Mouse (Mus musculus): ENCODE measurements at regions not wholly inside any gene's neighbourhood (a gene's known extent, or its start where the extent isn't known, plus 50 kb on each side); places are given as distances from the start of the nearest gene placed in this dataset.

DNA sequence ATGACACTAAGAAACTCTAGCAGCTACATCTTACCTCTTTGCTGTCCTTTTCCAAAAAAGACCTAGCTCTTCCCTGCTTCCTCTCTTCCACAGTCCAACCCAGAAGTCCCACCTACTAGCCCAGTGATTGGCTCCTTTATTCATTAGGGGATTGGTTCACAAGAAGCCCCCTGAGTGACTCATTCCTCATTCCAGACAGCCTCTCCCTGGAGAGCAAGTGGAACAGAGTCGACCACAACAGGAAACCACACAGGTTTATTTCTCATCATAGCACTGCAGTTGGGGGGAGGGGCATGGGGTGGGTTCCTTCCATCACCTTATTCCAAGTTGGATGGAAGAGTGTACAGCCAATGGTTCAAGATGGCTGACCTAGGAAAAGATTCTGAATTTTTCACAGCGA, 473.3 kb downstream of the Tmem114 start:
- H3K9ac ChIP-seq: no peak overlapping the region
- no peaks in the 10 kb centered on the region for H3K36me3 ChIP-seq (replicated peaks)
- ATAC-seq (ENCODE audit: low FRiP score): no peak
- no peak overlapping the region for H3K27ac ChIP-seq
- H3K4me2 ChIP-seq: no peak overlapping the region
- H3K4me3 ChIP-seq (replicated peaks): no peak overlapping the region
- H3K9me3 ChIP-seq: no peaks in the 10 kb centered on the region
- H3K27me3 ChIP-seq: no peaks in the 10 kb centered on the region
- H3K4me1 ChIP-seq: no peaks in the 10 kb centered on the region
- 90% methylated on average over 2 of the region's 2 CpGs for WGBS

DNA sequence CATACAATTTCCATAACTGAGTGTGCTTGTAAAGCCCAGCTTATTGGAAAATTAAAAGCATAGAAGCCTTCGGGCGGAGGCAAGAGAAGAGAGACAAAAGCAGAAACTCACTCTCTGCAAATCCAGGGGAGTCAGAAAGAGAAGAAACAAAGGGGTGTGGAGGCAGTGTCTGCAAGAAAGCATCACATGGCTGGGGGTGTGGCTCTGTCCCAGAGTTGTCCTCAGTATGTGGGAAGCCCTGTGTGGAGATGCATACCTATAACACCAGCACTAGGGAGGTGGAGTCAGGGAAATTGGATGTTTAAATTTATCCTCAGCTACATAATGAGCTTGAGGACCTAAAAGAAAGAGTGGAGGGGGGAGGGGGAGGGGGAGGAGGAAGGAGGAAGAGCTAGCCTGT, 482.6 kb downstream of the Tmem114 start:
- Histone ChIP-seq H3K4me3 (replicated peaks) (no peak overlapping the region), H3K27ac (no peak overlapping the region), H3K27me3 (no peaks in the 10 kb centered on the region), H3K4me2 (no peak overlapping the region), H3K9me3 (no peaks in the 10 kb centered on the region), H3K36me3 (replicated peaks) (no peaks in the 10 kb centered on the region), H3K9ac (no peak overlapping the region), H3K4me1 (no peaks in the 10 kb centered on the region)
- WGBS: 79% methylated on average over 2 of the region's 2 CpGs
- ATAC-seq (ENCODE audit: low FRiP score): no peak

DNA sequence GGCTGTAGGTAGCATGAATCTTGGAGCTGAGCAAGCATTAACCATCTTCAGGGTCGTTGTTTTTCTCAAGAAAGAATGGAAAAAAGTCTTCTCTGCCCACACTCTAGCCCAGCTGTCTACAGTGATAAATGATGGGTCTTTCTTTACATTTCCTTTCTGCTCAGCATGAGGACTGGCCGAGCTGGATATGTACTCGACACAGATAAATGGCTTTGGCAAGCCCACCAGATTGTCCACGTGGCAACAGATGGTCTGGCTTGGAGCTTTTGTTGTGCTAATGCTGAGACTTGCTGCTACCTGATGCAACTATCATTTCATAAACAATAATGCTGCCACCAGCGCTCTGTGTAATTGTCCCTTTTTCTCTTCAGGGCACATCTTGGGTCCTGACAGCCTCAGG, 487.8 kb downstream of the Tmem114 start:
- H3K27me3 ChIP-seq: no peaks in the 10 kb centered on the region
- no peak for ATAC-seq (ENCODE audit: low FRiP score)

DNA sequence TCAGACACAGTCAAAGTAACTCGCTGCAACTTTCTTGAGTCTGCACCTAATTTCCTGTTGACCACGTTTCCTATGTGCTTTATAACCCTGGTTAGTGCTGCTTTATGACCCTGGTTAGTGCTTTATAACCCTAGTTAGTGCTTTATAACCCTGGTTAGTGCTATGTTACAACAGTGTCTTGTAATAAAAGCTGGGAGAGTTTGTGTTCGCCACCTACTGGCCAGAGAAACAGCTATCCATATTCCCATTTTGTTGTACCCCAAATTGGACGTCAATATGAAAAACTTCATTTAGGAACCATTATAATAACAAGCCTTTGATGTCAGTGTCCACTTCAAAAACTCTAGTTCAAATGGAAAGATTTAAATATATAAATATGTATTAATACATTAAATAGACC, 492.6 kb downstream of the Tmem114 start:
- H3K4me2 ChIP-seq: no peak overlapping the region
- H3K36me3 ChIP-seq (replicated peaks): no peaks in the 10 kb centered on the region
- H3K27ac ChIP-seq: no peak overlapping the region
- no peak overlapping the region for H3K9ac ChIP-seq
- no peak for ATAC-seq (ENCODE audit: low FRiP score)
- no peaks in the 10 kb centered on the region for H3K27me3 ChIP-seq
- no peaks in the 10 kb centered on the region for H3K4me1 ChIP-seq
- WGBS: 61% methylated on average over 4 of the region's 4 CpGs
- H3K4me3 ChIP-seq (replicated peaks): no peak overlapping the region
- no peaks in the 10 kb centered on the region for H3K9me3 ChIP-seq

More for the DNA sequence above, 487.8 kb downstream of the Tmem114 start:
- Histone ChIP-seq H3K9me3 (no peaks in the 10 kb centered on the region), H3K4me1 (no peaks in the 10 kb centered on the region), H3K9ac (no peak overlapping the region), H3K4me2 (no peak overlapping the region), H3K36me3 (replicated peaks) (no peaks in the 10 kb centered on the region), H3K27ac (no peak overlapping the region), H3K4me3 (replicated peaks) (no peak overlapping the region)
- WGBS: 73% methylated on average over 5 of the region's 5 CpGs

DNA sequence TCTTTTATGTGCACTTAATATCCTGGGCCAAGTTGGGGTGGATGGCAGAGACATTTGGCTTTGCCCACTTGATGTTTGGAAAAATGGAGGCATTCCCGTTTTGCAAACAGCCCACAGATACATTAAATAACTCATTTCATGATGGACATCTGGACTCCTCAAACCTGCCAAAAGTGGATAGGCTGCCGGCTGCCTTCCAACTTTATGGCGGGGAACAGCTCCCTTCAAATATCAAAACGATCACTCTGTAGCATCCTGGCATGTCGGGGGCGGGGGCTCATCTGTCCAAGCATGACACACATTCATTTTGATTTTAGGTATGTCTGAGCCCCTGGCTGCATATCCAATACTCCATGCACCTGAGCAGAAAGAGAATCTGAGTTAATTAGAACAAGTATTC, 493.3 kb downstream of the Tmem114 start:
- no peak overlapping the region for H3K9ac ChIP-seq
- H3K36me3 ChIP-seq (replicated peaks): no peaks in the 10 kb centered on the region
- H3K27me3 ChIP-seq: no peaks in the 10 kb centered on the region
- no peaks in the 10 kb centered on the region for H3K9me3 ChIP-seq
- ATAC-seq (ENCODE audit: low FRiP score): no peak
- 90% methylated on average over 6 of the region's 6 CpGs for WGBS
- H3K4me1 ChIP-seq: no peaks in the 10 kb centered on the region
- no peak overlapping the region for H3K4me3 ChIP-seq (replicated peaks)
- no peak overlapping the region for H3K27ac ChIP-seq
- no peak overlapping the region for H3K4me2 ChIP-seq

DNA sequence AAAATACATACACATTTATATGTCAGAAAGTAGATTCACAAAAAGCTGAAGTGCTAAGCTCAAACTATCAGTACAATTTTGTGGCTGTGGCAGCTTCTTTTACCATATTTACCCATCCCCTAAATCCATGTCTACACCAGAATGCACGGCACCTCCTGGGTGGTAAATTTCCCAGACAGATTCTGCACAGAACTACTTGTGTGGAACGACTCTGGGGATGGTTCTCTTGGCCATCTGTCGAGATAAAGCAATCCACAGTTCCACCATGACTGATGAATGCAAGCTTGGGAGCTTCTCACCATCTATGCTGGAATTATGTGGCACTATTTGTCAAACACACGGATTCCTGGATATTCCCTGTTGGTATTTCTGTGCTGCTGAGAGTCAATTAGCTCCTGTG, 495.8 kb downstream of the Tmem114 start:
- no peaks in the 10 kb centered on the region for H3K4me1 ChIP-seq
- 85% methylated on average over 4 of the region's 4 CpGs for WGBS
- no peaks in the 10 kb centered on the region for H3K36me3 ChIP-seq (replicated peaks)
- ATAC-seq (ENCODE audit: low FRiP score): no peak
- no peaks in the 10 kb centered on the region for H3K9me3 ChIP-seq
- H3K4me3 ChIP-seq (replicated peaks): no peak overlapping the region
- no peaks in the 10 kb centered on the region for H3K27me3 ChIP-seq
- no peak overlapping the region for H3K27ac ChIP-seq
- H3K4me2 ChIP-seq: no peak overlapping the region
- H3K9ac ChIP-seq: no peak overlapping the region

DNA sequence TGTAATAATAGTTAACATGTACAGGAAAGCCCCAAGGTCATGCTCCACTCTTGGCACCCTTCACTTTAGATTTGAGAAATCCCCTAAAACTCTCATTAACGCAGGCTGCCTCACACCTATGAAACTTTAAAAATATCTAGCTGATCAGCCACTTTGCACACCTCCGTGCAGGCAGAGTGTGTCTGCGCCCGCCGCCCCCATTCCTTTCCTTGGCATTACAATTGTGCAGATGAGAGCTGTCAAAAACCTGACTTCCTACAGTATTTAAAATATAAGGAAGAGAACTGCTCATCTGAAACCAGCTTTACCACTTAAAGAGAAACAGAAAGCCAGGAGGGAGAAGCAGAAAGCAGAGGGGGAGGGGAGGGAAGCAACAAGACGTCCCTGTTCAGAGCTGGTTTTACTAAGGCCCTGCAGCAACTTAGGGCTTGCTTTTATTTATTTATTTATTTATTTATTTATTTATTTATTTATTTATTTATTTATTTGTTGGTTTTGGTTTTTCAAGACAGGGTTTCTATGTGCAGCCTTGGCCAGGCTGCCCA, 496.5 kb downstream of the Tmem114 start:
- 77% methylated on average over 6 of the region's 6 CpGs for WGBS

DNA sequence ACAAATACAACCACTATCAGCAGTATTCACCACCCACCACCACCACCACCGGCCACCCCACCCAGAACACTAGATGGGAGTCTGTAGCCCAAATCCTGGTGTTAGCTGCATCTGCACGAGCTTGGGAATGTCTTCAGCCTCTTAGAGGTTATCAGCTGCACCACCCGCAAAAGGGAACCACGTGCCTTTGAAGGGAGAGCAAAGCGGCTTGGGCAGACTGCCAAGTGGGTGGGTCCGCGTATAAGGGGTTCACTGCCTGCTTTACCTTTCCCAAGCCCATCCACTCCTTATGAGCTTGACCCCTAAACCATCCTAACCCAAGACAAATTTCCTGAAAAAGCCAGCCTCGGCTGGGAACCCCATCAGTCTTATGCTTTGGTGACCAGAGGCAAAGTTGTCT, 497.2 kb downstream of the Tmem114 start:
- no peaks in the 10 kb centered on the region for H3K9me3 ChIP-seq
- no peak overlapping the region for H3K9ac ChIP-seq
- no peak for ATAC-seq (ENCODE audit: low FRiP score)
- H3K27ac ChIP-seq: no peak overlapping the region
- 72% methylated on average over 8 of the region's 8 CpGs for WGBS
- no peak overlapping the region for H3K4me3 ChIP-seq (replicated peaks)
- no peaks in the 10 kb centered on the region for H3K36me3 ChIP-seq (replicated peaks)
- H3K4me1 ChIP-seq: no peaks in the 10 kb centered on the region
- no peak overlapping the region for H3K4me2 ChIP-seq
- no peaks in the 10 kb centered on the region for H3K27me3 ChIP-seq

More for the DNA sequence above, 496.5 kb downstream of the Tmem114 start:
- no peak overlapping the region for H3K9ac ChIP-seq
- no peak overlapping the region for H3K27ac ChIP-seq
- H3K4me3 ChIP-seq (replicated peaks): no peak overlapping the region
- H3K27me3 ChIP-seq: no peaks in the 10 kb centered on the region
- H3K4me2 ChIP-seq: no peak overlapping the region
- no peak for ATAC-seq (ENCODE audit: low FRiP score)
- no peaks in the 10 kb centered on the region for H3K9me3 ChIP-seq
- H3K4me1 ChIP-seq: no peaks in the 10 kb centered on the region
- no peaks in the 10 kb centered on the region for H3K36me3 ChIP-seq (replicated peaks)

DNA sequence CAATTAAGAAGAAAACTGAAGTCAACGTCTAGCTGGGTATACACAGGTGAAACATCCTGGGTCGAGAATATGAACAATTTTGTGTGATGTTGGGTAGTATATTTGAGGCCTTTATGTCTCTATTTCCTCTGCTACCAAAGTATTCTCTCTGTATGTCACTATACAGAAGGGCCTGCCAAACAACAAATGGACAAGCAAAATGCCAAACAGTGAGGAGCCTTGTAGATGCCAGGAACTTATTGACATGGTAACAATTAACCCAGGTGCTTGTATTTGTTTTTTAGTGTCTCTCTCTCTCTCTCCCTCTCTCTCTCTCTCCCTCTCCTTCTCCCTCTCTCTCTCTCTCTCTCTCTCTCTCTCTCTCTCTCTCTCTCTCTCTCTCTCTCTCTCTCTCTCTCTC, 529.1 kb downstream of the Tmem114 start:
- Histone ChIP-seq H3K4me3 (replicated peaks) (no peak overlapping the region), H3K27me3 (no peaks in the 10 kb centered on the region), H3K9ac (no peak overlapping the region), H3K9me3 (no peaks in the 10 kb centered on the region), H3K4me1 (no peaks in the 10 kb centered on the region), H3K4me2 (no peak overlapping the region), H3K27ac (no peak overlapping the region), H3K36me3 (replicated peaks) (no peaks in the 10 kb centered on the region)
- WGBS: 80% methylated on average over 2 of the region's 2 CpGs
- ATAC-seq (ENCODE audit: low FRiP score): no peak

DNA sequence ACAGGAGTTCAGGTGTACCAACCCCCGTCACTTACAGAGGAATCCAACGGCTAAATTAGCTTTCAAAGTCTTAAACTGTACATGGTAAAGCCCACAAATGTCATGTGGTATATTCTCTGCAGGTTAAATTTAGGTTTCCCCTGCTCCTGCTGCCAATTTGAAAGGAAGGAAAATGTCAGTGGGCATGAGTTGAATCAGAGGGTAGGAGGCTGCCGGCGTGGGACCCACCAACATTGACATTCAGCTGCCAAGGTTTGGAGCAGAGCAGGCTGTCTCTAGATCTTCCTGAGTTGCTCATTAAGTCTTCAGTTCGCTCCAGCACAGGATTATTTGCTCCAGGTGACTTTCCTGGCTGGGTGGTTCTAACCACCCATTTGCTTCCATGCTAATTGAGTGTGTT, 532.1 kb downstream of the Tmem114 start:
- Histone ChIP-seq H3K27ac (no peak overlapping the region), H3K36me3 (replicated peaks) (no peaks in the 10 kb centered on the region), H3K4me3 (replicated peaks) (no peak overlapping the region), H3K9me3 (no peaks in the 10 kb centered on the region), H3K27me3 (no peaks in the 10 kb centered on the region), H3K4me2 (no peak overlapping the region), H3K4me1 (no peaks in the 10 kb centered on the region), H3K9ac (no peak overlapping the region)
- no peak for ATAC-seq (ENCODE audit: low FRiP score)
- WGBS: 79% methylated on average over 5 of the region's 5 CpGs

DNA sequence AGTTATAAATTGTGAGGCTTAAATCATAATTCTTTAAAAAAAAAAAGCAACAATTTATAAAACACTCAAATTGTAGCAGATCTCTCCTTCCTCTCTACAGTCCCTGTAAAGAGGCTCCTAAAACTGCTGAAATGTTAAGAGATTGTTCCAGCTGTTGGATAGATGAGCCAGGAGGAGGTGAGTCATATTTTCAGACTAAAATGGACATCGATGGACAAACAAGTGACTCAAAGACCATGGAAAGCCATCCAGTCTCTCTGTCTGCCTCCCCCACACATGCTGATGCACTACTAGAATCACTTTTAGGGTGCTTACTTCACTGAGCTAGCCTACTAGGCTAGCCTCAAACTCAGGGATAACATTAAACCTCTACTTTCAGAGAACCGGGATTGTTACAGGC, 561.5 kb downstream of the Tmem114 start:
- Histone ChIP-seq H3K9ac (no peak overlapping the region), H3K4me3 (replicated peaks) (no peak overlapping the region), H3K36me3 (replicated peaks) (no peaks in the 10 kb centered on the region), H3K4me1 (peaks cover 3% of the 10 kb centered on the region; the same call in 1 of the 2 replicates), H3K27ac (no peak overlapping the region), H3K4me2 (no peak overlapping the region), H3K9me3 (no peaks in the 10 kb centered on the region), H3K27me3 (no peaks in the 10 kb centered on the region)
- no peak for ATAC-seq (ENCODE audit: low FRiP score)
- 95% methylated on average over 2 of the region's 2 CpGs for WGBS

DNA sequence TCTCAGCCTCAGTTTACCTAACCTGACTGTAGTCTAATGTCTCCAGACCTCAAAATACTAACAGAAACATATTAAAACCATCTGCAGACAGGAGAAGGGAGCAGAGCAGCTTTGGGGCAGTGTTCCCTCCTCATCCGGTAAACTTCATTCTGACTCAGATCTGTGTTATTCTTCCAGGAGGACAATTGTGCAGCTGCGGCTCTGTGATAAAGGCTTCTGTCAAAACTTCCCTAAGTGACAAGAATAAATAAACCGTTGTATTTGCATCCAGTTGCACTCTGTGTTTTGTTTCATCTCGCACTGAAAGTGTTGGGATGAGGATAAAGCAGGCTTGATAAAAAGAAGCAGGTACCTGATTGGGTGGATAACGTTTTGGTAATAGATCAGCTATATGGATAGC, 585.8 kb downstream of the Tmem114 start:
- no peak for ATAC-seq (ENCODE audit: low FRiP score)
- H3K9ac ChIP-seq: no peak overlapping the region

DNA sequence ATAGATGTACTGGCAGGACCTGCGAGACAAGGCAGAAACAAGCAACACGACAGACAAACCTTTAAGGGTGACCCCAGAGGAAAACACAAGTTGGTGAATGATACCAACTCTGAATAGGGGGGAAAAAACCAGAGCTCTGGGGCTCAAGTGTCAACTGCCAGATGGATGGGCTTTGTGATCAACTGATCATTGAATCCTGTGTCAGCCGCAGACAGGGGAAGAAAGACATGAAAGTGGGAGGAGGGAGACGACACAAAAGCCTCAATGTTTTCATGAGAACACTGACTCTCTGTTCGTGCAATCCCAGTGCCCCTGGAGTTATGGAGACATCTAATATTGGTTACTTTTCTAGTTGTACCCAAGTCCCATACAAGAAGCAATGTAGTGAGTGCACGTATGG, 593.8 kb downstream of the Tmem114 start:
- Histone ChIP-seq H3K4me3 (replicated peaks) (no peak overlapping the region), H3K9me3 (no peaks in the 10 kb centered on the region), H3K9ac (no peak overlapping the region), H3K4me2 (no peak overlapping the region), H3K27me3 (no peaks in the 10 kb centered on the region), H3K4me1 (0 out of 2 replicates have a peak, but pooled peaks cover 5% of the 10 kb centered on the region), H3K27ac (no peak overlapping the region), H3K36me3 (replicated peaks) (no peaks in the 10 kb centered on the region)
- 31% methylated on average over 6 of the region's 6 CpGs for WGBS
- ATAC-seq (ENCODE audit: low FRiP score): no peak

More for the DNA sequence above, 585.8 kb downstream of the Tmem114 start:
- Histone ChIP-seq H3K4me3 (replicated peaks) (no peak overlapping the region), H3K27me3 (no peaks in the 10 kb centered on the region), H3K27ac (no peak overlapping the region), H3K4me1 (no peaks in the 10 kb centered on the region), H3K9me3 (no peaks in the 10 kb centered on the region), H3K4me2 (no peak overlapping the region), H3K36me3 (replicated peaks) (no peaks in the 10 kb centered on the region)
- 62% methylated on average over 5 of the region's 5 CpGs for WGBS

Data from forebrain, embryonic 12.5 days (tissue).